Mouse (Mus musculus): ENCODE results near the gene Enox1.

Gene Enox1

DNA sequence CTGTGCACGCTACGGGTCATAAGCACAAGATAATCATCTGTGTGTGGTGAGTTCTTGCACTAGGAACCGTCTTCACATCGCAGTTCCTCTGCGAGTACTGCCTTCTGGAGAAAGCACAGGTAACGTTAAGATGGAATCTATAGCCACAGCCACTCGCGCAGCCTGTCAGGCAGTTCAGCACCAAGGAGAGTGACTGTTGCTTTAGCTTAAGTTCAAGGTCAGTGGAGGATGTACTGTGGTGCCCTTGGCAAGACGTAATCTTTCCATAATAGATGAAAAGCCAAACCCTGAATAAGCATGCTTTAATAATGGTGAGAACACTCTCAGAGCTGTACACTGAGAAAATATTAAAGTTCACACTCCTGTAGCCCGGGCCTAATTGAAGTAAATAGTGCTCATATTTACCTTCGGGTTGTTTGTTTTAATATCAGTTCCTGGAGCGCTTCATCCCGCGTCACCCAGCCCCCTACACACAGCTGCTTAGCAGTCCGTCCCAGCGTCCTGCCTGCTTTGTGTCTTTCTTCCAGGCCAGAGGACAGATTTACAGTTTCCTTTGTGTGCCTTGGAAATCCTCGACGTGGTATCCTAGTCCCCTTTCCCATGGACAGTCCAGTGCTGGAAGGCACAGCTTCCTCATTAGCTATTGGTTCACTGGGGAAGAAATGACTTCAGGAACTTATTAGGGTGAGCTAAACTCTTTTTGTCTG is 38.9 kb downstream of the Enox1 start:
- no peak for DNase-seq (ENCODE audit: low read depth, low spot score)

DNA sequence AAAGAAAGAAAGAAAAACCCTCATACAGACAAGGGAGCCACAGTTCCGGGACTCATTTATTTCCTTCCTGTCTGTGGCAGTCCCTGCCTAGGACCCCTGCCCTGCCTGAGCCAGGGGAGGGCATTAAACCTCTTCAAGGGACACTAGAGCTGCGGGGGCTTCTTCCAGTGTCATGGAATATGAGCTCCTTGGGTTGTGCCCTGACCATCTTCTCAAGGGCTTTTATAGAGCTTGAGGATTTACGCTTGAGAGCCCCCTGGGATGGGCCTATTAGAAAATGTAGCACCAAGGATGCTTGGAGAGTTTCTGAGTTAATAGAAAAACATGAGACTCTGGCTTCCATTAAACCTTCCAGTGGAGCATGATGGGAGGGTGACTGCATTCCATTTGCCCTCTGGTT is 39.7 kb downstream of the Enox1 start:
- no peak for DNase-seq (ENCODE audit: low read depth, low spot score)

DNA sequence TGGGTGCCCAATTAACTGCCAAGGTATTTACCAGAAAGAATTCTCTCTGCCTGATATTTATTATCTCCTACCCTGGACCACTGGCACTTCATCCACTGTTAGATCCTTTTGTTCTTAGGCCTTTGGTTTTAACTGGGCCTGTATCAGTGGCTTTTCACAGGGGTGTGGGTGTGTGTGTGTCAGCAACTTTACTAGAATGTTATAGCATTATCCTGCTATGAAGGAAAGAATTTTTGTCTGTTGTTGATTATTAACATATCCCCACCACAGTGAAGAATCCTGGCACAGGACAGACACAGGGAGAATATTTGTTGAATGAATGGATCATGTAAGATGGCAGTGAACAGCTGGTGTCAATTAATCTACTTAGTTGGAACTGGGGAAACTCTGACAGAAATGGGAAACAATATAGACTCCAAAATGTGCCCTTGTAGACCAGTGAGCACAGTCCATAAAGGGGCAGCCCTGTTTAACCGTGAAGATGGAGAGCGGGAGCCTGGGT is 40.9 kb downstream of the Enox1 start:
- DNase-seq (ENCODE audit: low read depth, low spot score): no peak

GRCm38 (mm10) chr14:77210889-77211288 is 54.3 kb downstream of the Enox1 start:
- no peak for DNase-seq (ENCODE audit: low read depth, low spot score)

GRCm38 (mm10) chr14:77213210-77213609 is 56.6 kb downstream of the Enox1 start:
- DNase-seq (ENCODE audit: low read depth, low spot score): no peak

GRCm38 (mm10) chr14:77214848-77215247 is 58.3 kb downstream of the Enox1 start:
- no peak for DNase-seq (ENCODE audit: low read depth, low spot score)

DNA sequence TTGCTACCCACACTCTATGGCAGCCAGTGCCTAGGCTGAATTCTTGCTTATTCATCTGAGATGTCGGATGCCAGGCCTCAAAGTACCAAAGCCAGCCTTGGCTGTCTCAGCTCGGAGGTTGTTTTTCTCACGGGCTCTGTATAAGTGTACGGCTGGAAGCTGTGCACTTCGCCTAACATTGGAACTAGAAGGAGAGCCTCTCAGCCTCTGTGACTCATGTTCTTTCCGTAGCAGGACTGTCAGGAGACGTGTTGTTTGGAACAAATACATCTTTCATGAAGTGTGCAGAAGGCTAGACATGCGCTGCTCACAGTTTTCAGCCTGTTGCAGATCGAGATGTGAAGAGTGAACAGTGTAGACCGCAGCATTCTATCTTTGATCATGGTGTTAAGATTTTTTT is 68.8 kb downstream of the Enox1 start:
- DNase-seq (ENCODE audit: low read depth, low spot score): no peak

DNA sequence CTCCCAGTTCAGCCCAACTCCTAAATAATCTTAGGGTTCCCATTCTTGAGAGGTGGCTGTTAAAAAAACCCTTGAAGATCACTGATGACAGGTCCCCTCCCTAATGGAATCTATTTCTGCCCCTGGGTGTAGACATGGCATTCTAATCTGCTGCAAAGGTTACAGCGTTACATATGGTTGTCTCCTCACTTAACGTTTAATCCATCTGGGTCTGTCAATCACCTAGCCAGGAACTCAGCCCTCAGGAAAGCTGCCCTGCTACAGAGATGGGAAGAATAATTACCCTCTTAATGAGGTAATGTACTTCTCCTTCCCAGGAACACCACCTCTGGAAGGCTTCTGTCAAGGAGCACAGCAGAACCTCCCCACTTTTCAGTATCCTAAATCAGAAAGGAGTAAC is 82.2 kb downstream of the Enox1 start:
- no peak for DNase-seq (ENCODE audit: low read depth, low spot score)

- no peak for DNase-seq (ENCODE audit: low read depth, low spot score)
These were observed 82.8 kb downstream of the Enox1 start for GRCm38 (mm10) chr14:77239360-77239759.

DNA sequence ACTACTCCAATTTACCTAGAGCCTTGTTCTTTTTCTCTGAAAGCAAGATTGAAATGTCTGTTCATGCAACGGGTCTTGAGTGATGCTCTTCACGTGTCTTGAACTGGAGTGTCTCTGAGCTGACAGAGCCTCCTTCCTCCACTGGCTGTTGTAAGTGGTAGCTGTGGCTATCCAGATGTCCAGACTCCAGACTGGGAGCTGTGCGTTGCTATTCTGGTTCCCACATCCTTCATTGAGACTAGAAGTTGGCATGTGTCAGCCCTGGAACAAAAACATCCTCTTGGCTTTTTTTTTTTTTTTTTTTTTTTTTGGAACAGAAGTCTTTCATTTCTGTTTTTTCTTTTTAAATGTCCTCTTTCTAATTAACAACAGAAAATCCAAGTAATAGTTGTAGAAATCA is 90.4 kb downstream of the Enox1 start:
- DNase-seq (ENCODE audit: low read depth, low spot score): no peak

- no peak for DNase-seq (ENCODE audit: low read depth, low spot score)
These were observed 91.9 kb downstream of the Enox1 start for GRCm38 (mm10) chr14:77248426-77248825.

GRCm38 (mm10) chr14:77248946-77249345 is 92.4 kb downstream of the Enox1 start:
- no peak for DNase-seq (ENCODE audit: low read depth, low spot score)

DNA sequence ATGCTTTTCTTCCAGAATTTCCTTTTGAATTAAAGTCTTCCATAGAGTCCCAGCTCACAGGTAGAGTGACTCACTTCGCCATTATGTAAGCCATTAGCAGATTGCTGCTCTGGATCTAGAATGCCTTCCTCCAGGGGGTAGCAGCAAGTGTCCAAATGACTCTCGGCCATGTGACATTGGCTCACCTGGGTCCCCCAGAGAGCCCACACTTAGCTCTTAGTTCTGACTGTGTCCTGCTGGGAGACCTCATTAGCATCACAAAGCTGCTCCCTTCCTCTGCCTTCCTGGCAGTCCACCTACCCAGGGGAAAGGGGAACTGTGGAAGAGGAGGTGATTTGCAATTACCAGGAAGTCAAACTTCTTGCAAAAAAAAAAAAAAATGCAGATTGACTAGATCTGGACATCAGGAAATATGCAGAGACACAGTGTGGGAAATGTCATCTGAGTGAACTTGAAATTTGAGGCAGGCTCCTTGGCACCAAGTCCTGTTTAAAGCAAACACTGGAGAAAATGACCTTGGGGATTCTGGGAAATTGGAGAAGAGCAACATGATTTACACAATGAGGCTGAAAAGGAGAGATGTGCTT is 94.2 kb downstream of the Enox1 start:
- DNase-seq (ENCODE audit: low read depth, low spot score): no peak

GRCm38 (mm10) chr14:77255201-77255600 is 98.6 kb downstream of the Enox1 start:
- no peak for DNase-seq (ENCODE audit: low read depth, low spot score)

GRCm38 (mm10) chr14:77255711-77256110 is 99.1 kb downstream of the Enox1 start:
- DNase-seq (ENCODE audit: low read depth, low spot score): no peak

GRCm38 (mm10) chr14:77256943-77257342 is 100.4 kb downstream of the Enox1 start:
- no peak for DNase-seq (ENCODE audit: low read depth, low spot score)

DNA sequence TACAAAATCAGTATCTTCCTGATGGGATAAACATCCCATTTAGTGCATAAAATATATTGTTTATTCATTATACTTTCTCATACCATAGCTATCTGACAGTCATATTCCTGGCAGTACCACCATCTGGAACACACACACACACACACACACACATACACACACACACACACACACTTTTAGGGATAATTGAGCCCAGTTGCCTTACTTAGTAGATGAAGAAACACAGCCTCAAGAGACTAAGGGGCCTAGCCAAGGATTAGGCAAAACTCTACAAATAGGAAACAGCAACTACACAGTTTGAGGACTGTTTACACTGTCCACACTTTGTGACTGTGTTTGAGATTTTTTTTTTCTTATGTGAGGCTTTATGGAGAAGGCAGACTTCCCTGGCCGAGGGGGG is 100.9 kb downstream of the Enox1 start:
- no peak for DNase-seq (ENCODE audit: low read depth, low spot score)

DNA sequence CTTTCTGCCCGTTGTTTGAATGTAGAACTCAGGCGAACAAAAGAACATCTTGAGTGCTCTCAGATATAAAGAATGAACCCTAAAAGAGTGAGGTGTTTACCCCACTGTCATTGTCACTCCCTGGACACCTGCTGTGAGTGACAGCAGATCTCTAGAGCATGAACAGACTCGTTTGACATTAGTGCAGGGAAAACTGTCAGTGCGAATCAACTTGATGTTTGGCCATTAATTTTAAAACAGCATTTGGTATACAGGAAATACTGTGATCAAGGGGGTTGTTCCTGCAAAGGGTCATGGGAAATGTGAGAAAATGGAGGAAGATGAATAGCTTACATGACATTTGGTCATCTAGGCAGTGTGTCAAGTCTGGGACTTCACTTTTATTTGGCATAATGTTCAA is 101.6 kb downstream of the Enox1 start:
- no peak for DNase-seq (ENCODE audit: low read depth, low spot score)

DNA sequence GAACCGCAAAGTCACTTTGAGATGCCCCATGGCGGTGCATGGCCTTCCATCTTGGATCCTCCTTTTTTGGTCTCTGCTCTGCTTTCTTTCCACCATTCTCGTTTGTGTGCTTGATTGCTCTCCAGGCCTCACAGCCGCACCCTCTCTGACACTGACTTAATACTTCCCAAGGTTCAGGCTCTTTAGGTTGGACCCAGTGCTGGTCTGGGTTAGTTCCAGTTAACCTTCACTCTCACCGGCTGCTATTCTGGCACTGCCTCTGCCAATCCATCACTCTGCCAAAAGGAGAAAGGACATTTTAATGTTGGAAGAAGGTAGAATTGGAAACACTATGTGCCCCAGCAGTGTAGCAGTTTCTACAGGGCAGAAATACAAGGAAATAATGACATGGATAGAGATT is 103.1 kb downstream of the Enox1 start:
- DNase-seq (ENCODE audit: low read depth, low spot score): no peak

GRCm38 (mm10) chr14:77260107-77260506 is 103.5 kb downstream of the Enox1 start:
- DNase-seq (ENCODE audit: low read depth, low spot score): no peak

GRCm38 (mm10) chr14:77266805-77267771 is 110.5 kb downstream of the Enox1 start:
- DNase-seq (ENCODE audit: low read depth, low spot score): no peak

DNA sequence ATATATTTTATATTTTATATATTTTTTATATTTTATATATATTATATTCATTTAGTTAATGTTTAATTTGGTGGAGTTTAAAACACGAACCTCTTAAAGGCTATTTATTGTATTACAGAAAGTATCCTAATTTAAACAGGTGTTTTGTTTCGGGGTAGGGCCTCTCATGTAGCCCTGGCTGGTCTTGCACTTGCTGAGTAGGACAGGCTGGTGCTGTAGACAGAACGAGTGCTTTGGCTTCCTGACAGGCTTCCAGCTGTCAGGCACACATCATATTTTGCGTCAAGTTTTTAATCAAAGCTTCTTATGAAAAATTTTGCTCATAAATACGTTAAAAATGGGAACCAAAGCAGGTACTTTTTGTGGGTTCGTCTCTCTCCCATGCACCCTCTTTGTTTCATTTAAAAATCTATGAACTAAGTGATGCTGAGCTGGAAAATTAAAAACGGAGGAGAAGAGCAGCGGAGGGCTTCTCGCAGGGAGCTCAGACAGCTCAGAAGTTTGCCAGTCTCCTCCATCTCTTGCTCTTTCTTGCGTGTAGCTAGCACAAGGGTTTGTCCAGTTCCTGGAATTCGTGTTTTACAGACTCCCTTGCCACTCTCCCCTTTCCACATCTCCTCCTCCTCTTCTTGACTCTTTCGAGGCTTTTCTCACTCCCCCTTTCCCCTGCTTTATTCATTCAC is 115.8 kb downstream of the Enox1 start:
- no peak for DNase-seq (ENCODE audit: low read depth, low spot score)
